Mouse (Mus musculus) cerebellum, adult 2 months (tissue): ENCODE results near the gene Crisp1.

Source experiments
- CTCF ChIP-seq: fragments of 200-500 bp; IDR thresholded peaks from 2 replicates; pipeline ENCODE4 v1.5.1; 2011; ENCODE audit warnings: low read depth, mild to moderate bottlenecking, control low read depth, low read length, moderate library complexity, borderline replicate concordance; ENCODE audit not compliant: insufficient read depth
- POLR2A ChIP-seq: fragments of 200-500 bp; IDR thresholded peaks from 2 replicates; pipeline ENCODE4 v1.6.1; 2011; ENCODE audit warnings: low read length, control low read depth, borderline replicate concordance; ENCODE audit not compliant: insufficient read depth

- TF ChIP-seq CTCF (no peak), POLR2A (no peak)
These were observed at the start of gene Crisp1 for GRCm38 (mm10) chr17:40319062-40319461.
